Mouse (Mus musculus) frontal cortex, postnatal 10 days (tissue): ENCODE measurements around the gene Cyp2b10.
"Not testable (repeated sequence)": the region's sequence is repeated elsewhere in the genome, so short reads cannot be mapped to it uniquely, and the experiment has no call there.

Source experiments
- DNase-seq, 2 experiments: peaks; one replicate each; pipeline ENCODE4 v3.0.0; 2022; ENCODE audit warnings: low spot score in 2 of 2, mixed read lengths in 1 of 2

Gene Cyp2b10

DNA sequence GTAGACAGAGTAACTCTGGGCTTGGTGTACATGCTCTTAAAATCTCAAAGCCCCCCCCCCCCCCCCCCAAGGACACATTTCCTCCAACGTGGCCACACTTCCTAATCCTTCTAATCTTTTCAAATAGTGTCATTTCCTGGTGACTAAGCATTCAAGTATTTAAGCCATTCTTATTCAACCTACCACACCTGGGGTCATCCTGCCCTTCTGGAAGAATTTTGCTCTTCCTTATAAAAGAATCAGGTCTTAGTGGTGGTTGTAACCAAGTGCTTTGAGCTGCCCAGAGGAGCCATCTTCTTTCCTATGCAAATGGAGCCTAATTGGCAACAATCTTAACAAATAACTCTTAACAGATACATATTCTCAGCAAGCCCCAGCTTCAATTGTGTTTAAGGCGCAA, 12.6 kb downstream of the Cyp2b10 start:
- DNase-seq = no peak

DNA sequence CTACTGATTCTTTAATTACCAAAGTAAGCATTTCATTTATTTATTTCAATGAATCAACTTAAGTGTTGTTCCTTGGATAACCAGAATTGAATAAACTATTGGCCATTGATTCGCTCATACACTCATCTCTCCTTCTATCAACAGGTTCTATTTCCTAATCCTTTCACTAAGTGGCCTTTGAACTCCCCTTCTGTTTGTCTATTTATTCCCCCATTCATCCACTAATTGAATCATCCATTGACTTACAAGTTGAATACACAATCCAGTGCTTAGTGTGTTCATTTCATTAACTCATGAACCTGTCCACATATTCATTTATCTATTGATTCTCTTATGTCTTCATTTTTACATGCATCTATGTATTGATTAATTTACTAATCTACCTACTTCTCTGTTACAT, 18.7 kb downstream of the Cyp2b10 start:
- no peak for DNase-seq

DNA sequence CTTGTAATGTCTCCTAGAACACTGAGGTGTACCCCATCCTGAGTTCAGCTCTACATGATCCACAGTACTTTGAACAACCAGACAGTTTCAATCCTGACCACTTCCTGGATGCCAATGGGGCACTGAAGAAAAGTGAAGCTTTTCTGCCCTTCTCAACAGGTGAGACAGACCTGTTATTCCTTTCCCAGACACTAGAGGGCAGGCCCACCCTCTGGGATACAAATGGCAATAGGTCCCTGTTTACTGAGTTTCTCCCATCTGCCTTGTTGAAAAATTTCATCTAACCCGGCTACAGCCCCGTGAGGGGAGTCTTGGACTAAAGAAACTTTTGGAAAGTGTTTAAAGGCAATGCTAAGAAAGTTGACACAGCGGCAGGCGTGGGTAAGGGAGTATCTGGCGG, 19.9 kb downstream of the Cyp2b10 start:
- not testable (repeated sequence) for DNase-seq

DNA sequence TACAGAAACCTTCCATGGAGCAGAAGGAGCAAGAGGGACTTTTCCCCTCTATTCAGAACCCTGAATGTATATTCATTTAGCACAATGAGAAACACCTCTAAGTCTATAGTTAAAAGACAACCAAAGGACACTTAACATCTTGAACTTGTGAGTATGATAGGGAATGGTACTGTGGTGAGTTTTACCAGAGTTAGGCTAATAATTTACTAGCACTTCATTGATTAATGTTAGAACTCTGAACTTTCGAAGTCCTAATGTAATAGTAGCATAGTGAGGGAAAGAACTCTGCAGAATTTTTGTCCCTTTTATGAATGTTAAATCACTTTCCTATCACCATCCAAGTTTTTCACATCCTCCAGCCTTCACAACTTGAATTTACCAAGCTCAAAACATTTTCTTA, 22.0 kb downstream of the Cyp2b10 start:
- no peak for DNase-seq

DNA sequence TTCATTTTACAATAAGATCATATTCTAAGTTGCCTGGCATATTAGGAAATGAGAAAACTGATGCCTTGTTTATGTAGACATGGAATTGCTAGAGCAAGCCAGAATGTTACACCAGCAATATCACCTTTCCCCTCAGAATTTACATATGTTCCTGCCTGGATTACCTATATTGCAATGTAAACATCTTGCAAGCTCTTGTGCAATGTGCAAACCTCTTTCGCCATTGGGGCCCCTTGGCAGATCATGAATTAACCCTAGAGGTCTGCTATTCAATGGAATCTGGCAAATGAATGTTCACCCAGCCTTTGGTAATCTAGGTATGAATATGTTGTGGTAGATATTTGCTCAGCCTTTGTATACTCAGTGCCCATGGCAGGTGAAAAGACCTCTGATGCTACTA, 47.9 kb downstream of the Cyp2b10 start:
- DNase-seq = no peak
